Mouse (Mus musculus) heart, postnatal 10 days (tissue): Measurements from ENCODE around the gene Sdr39u1. TPM values are rescaled to one million over a fixed set of nuclear protein-coding genes. Genes with fewer than 3 reads are reported as not detected.

Source experiments
- DNase-seq, 2 experiments: peaks; one replicate each; pipeline ENCODE4 v3.0.0; 2021
- intact Hi-C: fragments of 180-260 bp; cut with DNase I; formaldehyde crosslinking; loops from one replicate; pipeline ENCODE4 v1.15.1; 2025
- total RNA-seq, 2 experiments: library from RNA; stranded (reverse); gene quantifications; 2 replicates each; pipeline ENCODE4 v1.2.3; 2021

Gene Sdr39u1
- total RNA-seq, 2 experiments from 2014 or later: 73.2 to 79.9 TPM

DNA sequence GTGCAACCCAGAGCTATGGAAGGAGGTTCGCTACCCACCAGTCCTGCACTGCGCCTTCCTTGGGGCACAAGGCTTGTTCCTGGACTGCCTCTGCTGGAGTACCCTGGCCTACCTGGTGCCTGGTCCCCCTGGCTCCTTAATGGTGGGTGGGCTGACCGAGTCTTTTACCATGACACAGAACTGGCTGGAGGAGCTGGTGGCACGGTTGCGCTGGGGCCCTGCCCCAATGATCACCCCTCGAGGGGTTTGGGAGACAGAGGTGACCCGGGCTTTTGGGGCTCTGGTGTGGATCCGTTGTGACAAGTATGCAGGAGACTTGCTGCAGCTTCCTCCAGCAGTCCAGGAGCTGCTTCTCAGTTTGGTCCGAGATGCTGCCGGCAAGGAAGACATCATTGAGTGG lies 37.1 kb downstream of the Sdr39u1 start:
- intact Hi-C loops: loop anchor here (1.0 to 2.0 kb wide), 2 partner anchors 41 to 82 kb away; no protein-coding TSS in a partner anchor
- no peak for DNase-seq

DNA sequence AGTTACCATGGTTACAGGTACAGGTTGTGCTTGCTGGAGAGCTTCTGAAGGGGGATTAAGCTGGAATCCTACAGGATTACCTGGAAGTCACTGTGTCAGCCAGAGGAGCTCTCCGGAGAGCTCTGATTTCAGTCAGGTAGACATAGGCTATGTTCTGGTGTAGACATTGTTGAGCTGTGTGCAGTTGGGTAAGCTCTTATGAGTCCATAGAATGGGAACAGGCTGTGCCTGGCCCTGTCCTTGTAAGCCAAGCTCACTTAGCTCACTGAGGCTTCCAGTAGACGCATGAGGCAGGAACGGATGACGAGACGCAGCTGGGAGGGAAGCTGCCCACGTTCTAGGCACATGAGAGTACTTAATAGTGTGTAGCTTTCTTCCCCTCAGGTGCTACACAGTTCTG lies 37.9 kb downstream of the Sdr39u1 start:
- intact Hi-C loops: loop anchor here (2.0 kb wide), 1 partner anchor 81 kb away; no protein-coding TSS in a partner anchor
- no peak for DNase-seq

DNA sequence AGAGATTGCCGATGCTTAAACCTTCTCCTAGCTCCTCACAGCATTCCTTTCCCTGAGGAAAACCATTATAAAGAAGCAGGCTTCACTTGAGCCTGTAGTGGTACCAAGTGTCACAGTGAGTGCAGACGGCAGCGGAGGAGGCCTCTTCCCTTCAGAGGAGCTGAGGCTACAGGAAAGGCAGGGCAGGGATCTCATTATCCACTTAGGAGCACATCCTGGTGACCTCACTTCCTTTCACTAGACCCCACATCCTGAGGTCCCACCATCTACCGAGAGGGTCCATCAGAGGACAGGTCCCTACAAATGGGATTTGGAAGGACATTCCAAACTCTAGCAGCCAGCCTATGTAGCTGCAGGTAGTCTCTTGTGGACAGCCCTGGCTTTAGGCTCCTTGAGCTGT lies 42.5 kb downstream of the Sdr39u1 start:
- intact Hi-C loops: no loop called here
- DNase-seq: peak in 1 of 2 experiments; percentile 22

DNA sequence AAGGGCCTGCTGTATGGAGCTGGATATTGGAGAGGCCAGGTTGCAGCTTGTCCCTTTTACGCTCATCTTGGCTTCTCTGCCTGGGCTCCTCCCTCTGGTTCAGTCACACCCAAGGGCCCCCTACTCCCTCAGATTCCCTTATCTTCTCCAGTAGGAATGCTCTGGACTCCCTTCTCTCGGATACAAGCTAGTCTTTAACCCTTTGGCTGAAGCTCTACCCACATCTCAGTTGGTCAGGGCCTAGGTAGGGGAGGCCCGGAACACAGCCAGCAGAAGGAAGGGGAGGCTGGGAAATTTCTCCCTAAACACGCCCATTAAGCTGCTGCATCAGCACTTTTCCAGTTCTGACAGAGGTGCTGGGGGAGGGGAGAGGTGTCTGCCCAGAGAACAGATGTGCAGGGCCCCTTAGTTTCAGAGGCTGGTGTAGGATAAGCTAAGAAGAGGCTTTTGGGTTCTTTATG lies 45.0 kb downstream of the Sdr39u1 start:
- intact Hi-C loops: loop anchor here (2.0 kb wide), 1 partner anchor 30 kb away; no protein-coding TSS in a partner anchor

DNA sequence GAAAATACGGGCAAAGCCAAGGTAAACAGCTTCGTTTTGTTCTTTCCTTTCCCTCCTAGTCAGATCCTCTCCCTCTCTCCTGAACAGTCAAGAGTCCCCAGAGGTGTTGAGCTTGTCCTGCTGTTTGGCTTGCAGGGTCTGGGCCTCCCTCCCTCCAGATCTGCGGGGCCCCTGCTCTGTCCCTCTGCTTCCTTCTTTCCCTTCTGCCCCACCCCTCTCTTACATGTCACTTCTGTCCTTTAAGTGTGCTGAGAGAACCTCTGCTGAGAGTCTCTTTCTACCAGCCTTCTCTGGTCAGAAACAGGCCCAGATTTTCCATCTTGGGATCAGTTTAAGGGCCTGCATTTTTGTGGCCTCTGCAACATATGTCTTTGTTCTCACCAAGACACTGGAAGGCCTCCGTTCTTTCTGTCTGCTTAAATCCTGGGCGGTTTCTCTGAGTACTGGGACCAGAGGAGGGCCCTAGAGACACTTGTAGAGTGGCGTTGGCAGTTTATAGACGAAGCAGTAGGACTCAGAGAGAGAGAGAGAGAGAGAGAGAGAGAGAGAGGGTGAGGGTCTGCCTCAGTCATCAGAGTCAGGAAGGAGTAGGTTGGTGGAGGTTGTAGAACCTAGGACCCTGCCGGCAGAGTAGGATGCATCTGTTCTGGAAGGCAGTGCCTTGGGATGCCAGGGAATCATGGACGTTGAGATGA lies 45.5 kb downstream of the Sdr39u1 start:
- intact Hi-C loops: loop anchor here (2.0 kb wide), 1 partner anchor 30 kb away; no protein-coding TSS in a partner anchor
- peak; percentile 43 to 49 for DNase-seq

More for the DNA sequence above, 45.0 kb downstream of the Sdr39u1 start:
- DNase-seq: peak; percentile 63 to 64

DNA sequence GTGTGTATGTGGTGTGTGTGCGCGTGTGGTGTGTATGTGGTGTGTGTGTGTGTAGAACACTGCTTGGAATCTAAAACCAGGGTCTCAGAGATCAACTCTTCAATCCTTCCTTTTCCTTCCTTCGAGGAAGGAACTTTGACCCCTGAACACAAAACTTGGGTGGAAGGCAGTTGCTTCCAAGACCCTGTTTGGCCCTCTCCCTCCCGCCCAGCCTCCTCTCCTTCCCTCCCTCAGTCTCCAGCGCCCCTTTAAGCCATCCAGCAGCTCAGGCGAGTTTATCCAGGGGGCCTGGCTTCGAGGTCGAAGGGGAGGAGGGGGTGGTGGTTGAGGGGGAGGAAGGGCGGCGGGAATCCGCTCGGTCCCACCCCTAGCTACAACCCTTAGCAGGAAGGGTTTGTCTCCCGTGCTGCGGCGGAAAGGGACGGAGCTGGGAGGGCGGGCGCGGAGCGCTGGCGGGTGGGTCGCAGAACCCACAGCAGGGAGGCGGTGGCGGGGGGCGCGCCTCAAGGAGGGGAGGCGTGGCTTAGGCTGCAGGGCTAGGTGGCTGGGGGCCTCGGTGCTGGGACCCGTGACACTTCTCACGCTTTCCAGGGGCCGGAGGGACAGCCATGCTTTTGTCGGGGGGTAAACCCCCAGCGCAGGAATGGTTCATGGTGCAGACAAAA lies 46.3 kb downstream of the Sdr39u1 start, which contains the start of gene Nynrin:
Gene Nynrin (plus strand): TSS at position 390 of the 665 bp plus-strand sequence.
- peak; percentile 80 to 87 for DNase-seq
- intact Hi-C loops: loop anchor here (2.0 kb wide), 1 partner anchor 29 kb away; no protein-coding TSS in a partner anchor

DNA sequence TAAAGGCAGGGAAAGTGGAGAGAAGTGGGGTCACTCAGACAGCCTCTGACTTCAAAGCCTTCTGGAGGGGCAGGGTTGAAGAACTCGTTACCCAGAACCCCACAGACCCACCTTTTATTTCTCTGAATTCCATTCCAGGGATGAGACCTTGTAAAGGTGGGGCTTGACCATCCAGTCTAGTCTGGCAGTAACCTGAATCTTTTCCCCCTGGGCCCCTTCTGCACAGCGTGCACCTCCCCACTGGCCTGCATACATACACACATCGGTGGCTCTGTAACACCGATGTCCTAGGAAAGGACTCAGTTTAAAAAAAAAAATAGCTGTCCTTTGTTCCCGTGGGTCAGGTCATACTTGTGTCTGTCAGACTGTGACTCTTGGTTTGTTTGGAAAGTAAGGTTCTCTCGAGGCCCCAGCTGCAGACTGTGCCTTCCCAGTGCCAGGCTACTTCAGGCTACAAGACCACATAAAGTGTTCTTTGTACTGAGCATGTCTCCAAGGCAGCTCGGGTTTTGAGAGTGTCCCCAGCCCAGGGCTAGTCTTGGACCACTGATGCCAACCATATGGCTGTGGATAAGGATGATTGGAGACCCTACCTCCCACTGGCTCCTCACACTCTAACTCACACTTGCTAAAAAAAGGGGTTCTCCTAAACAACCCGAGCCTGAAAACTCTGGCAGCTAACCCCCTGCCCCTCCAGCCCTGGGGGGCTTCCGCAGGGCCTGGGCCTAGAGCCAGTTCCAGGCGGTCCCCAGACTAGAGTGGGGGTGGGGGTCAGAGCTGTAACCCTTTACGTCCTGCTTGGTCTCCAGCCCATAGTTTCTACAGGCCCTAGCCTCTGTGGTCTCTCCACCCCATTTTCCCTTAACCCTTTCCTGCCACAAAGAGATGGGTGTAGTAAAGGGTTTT lies 47.2 kb downstream of the Sdr39u1 start:
- intact Hi-C loops: no loop called here
- peak; percentile 38 to 48 for DNase-seq

DNA sequence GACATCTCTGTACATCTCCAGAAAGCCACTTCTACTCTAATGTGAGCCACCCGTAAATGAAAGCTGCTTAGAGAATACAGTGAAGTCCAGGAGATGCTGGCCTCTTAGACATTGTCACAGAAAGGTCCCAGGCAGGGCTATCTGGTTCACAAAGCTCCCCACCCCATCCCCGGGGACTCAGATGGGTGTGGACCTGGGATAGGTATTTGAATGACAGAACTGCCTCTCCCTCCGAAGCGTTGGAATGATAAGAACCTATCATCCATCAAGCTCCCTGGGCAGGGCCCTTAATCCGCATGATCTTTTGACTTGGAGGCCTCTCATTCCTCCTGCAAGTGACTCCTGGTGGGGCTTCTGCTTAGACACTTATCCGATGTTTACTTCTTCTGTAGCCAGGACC lies 49.2 kb downstream of the Sdr39u1 start:
- intact Hi-C loops: no loop called here
- DNase-seq: no peak

Other genes starting within 250 kb of the Sdr39u1 start
- 10 to 100 TPM; 55.6 to 72.2 TPM for gene Mdp1, start 239.8 kb downstream of the Sdr39u1 start, total RNA-seq
- gene Gmpr2, start 228.4 kb downstream of the Sdr39u1 start, total RNA-seq: 10 to 100 TPM; 16.4 to 18.5 TPM
- 100 to 1,000 TPM; 291 to 295 TPM for gene Nedd8, start 228.2 kb downstream of the Sdr39u1 start, total RNA-seq
- 10 to 100 TPM; 14.2 to 16.5 TPM for gene Tinf2, start 218.5 kb downstream of the Sdr39u1 start, total RNA-seq
- under 1 TPM; 0.24 to 0.25 TPM for gene Tgm1, start 186.4 kb downstream of the Sdr39u1 start, total RNA-seq
- 10 to 100 TPM; 13.7 to 14.4 TPM for gene Rabggta, start 178.0 kb downstream of the Sdr39u1 start, total RNA-seq
- gene Dhrs1, start 154.6 kb downstream of the Sdr39u1 start, total RNA-seq: 10 to 100 TPM; 54.5 to 56.6 TPM
- gene Nop9, start 154.6 kb downstream of the Sdr39u1 start, total RNA-seq: 10 to 100 TPM; 14.5 to 18.7 TPM
- gene Cideb, start 141.8 kb downstream of the Sdr39u1 start, total RNA-seq: 1 to 10 TPM; 1.1 to 1.2 TPM
- gene Ltb4r2, start 138.9 kb downstream of the Sdr39u1 start, total RNA-seq: under 1 TPM in 1 of 2 experiments, not detected in 1; 0.10 TPM
- gene Ltb4r1, start 134.3 kb downstream of the Sdr39u1 start, total RNA-seq: under 1 TPM; 0.67 to 0.74 TPM
- 10 to 100 TPM; 21.1 to 21.9 TPM for gene Adcy4, start 116.2 kb downstream of the Sdr39u1 start, total RNA-seq
- 1 to 10 TPM; 6.6 to 9.7 TPM for gene Ripk3, start 111.4 kb downstream of the Sdr39u1 start, total RNA-seq
- 10 to 100 TPM; 11.1 to 12.1 TPM for gene Nfatc4, start 77.1 kb downstream of the Sdr39u1 start, total RNA-seq
- gene Nynrin, start 46.3 kb downstream of the Sdr39u1 start, total RNA-seq: 10 to 100 TPM; 24.1 to 27.6 TPM
- under 1 TPM; 0.22 to 0.38 TPM for gene Cbln3, start 15.9 kb downstream of the Sdr39u1 start, total RNA-seq
- gene Khnyn, start 15.3 kb downstream of the Sdr39u1 start, total RNA-seq: 10 to 100 TPM; 12.5 to 13.1 TPM
- 1 to 10 TPM; 5.2 to 6.8 TPM for gene Cma1, start 44.4 kb upstream of the Sdr39u1 start, total RNA-seq
- under 1 TPM in 1 of 2 experiments, not detected in 1; 0.53 TPM for gene Cma2, start 50.7 kb upstream of the Sdr39u1 start, total RNA-seq
- gene Mcpt1, start 117.7 kb upstream of the Sdr39u1 start, total RNA-seq: not detected
- not detected for gene Mcpt9, start 130.2 kb upstream of the Sdr39u1 start, total RNA-seq
- gene Mcpt2, start 141.7 kb upstream of the Sdr39u1 start, total RNA-seq: under 1 TPM; 0.50 to 0.67 TPM
- gene Mcpt4, start 162.0 kb upstream of the Sdr39u1 start, total RNA-seq: 1 to 10 TPM; 4.2 to 4.3 TPM
- gene Mcpt8, start 185.0 kb upstream of the Sdr39u1 start, total RNA-seq: not detected
- gene Ctsg, start 202.3 kb upstream of the Sdr39u1 start, total RNA-seq: not detected
- gene Gzme, start 220.3 kb upstream of the Sdr39u1 start, total RNA-seq: not detected
- not detected for gene Gzmd, start 232.3 kb upstream of the Sdr39u1 start, total RNA-seq